Mouse (Mus musculus): Measurements from ENCODE around the gene Flad1.

Flad1 gene

GRCm38 (mm10) chr3:89395806-89396653 is 15.6 kb downstream of the Flad1 start:
- no peak for DNase-seq (ENCODE audit: low read depth, low spot score)

- DNase-seq (ENCODE audit: low read depth, low spot score): no peak
Measured at GRCm38 (mm10) chr3:89395419-89395805, 16.3 kb downstream of the Flad1 start.

- DNase-seq (ENCODE audit: low read depth, low spot score): peak; percentile 79
Measured at GRCm38 (mm10) chr3:89394894-89395256, 16.8 kb downstream of the Flad1 start.

GRCm38 (mm10) chr3:89394006-89394893 is 17.4 kb downstream of the Flad1 start, which contains the start of gene Zbtb7b:
TSS of gene Zbtb7b (minus strand) at chr3:89394776.
- peak; percentile 68 for DNase-seq (ENCODE audit: low read depth, low spot score)

- DNase-seq (ENCODE audit: low read depth, low spot score): peak; percentile 94
Measured at GRCm38 (mm10) chr3:89393605-89394004, 18.1 kb downstream of the Flad1 start.

- DNase-seq (ENCODE audit: low read depth, low spot score): no peak
Measured at GRCm38 (mm10) chr3:89392871-89393311, 18.8 kb downstream of the Flad1 start.

- peak; percentile 53 for DNase-seq (ENCODE audit: low read depth, low spot score)
Measured at GRCm38 (mm10) chr3:89391663-89392511, 19.8 kb downstream of the Flad1 start.

- DNase-seq (ENCODE audit: low read depth, low spot score): no peak
Measured at GRCm38 (mm10) chr3:89390699-89391662, 20.7 kb downstream of the Flad1 start.

- no peak for DNase-seq (ENCODE audit: low read depth, low spot score)
Measured at GRCm38 (mm10) chr3:89390111-89390515, 21.6 kb downstream of the Flad1 start.

- DNase-seq (ENCODE audit: low read depth, low spot score): no peak
Measured at GRCm38 (mm10) chr3:89388901-89389740, 22.5 kb downstream of the Flad1 start.

- no peak for DNase-seq (ENCODE audit: low read depth, low spot score)
Measured at GRCm38 (mm10) chr3:89388134-89388881, 23.4 kb downstream of the Flad1 start.

- no peak for DNase-seq (ENCODE audit: low read depth, low spot score)
Measured at GRCm38 (mm10) chr3:89387632-89388031, 24.0 kb downstream of the Flad1 start.

- no peak for DNase-seq (ENCODE audit: low read depth, low spot score)
Measured at GRCm38 (mm10) chr3:89386438-89387420, 24.9 kb downstream of the Flad1 start.

- DNase-seq (ENCODE audit: low read depth, low spot score): no peak
Measured at GRCm38 (mm10) chr3:89385451-89385850, 26.2 kb downstream of the Flad1 start.

GRCm38 (mm10) chr3:89384331-89385076 is 27.2 kb downstream of the Flad1 start:
- DNase-seq (ENCODE audit: low read depth, low spot score): peak; percentile 66

GRCm38 (mm10) chr3:89383651-89384255 is 27.9 kb downstream of the Flad1 start:
- DNase-seq (ENCODE audit: low read depth, low spot score): no peak

Data from retina, postnatal 7 days (tissue).